Mouse (Mus musculus) erythroblast, embryonic 14.5 days (primary cell): ENCODE measurements around the gene Tent2.

Experiments used
- GATA1 ChIP-seq: IDR thresholded peaks from 2 replicates; pipeline ENCODE4 v1.6.1; 2012; ENCODE audit warnings: low read length, inconsistent platforms, mixed read lengths
- TAL1 ChIP-seq: IDR thresholded peaks from 3 replicates; pipeline ENCODE4 v1.6.1; 2012; ENCODE audit warnings: low read length, inconsistent platforms, mixed read lengths

GRCm38 (mm10) chr13:93136251-93136650 is 55.9 kb downstream of the Tent2 start:
- TF ChIP-seq GATA1 (no peak), TAL1 (no peak)
